Mouse (Mus musculus) embryonic facial prominence, embryonic 14.5 days (tissue): Measurements from ENCODE around the gene Tuba8. TPM values are rescaled to one million over a fixed set of nuclear protein-coding genes. Genes with fewer than 3 reads are reported as not detected.

Source experiments
- polyA plus RNA-seq: library from polyadenylated mRNA; unstranded; fragments of >200 nt; fragmentation: Nextera tagmentation; extraction: Ambion mirVana; gene quantifications from 2 replicates; pipeline ENCODE4 v1.2.1, GENCODE M21; 2014

The Tuba8 gene
- polyA plus RNA-seq, 1 experiment from 2014 or later, result 1.9 TPM

Other genes with a start within 250 kb of the Tuba8 start
- gene Mical3, start 79.7 kb upstream of the Tuba8 start, polyA plus RNA-seq, result 17.0 and 19.2 TPM in 2 replicates
- 7.6 and 8.9 TPM in 2 replicates for gene Pex26, start 27.0 kb upstream of the Tuba8 start, polyA plus RNA-seq
- 2.2 and 2.7 TPM in 2 replicates for gene Usp18, start 35.2 kb downstream of the Tuba8 start, polyA plus RNA-seq
- 10.6 and 11.5 TPM in 2 replicates for gene Slc6a13, start 89.5 kb downstream of the Tuba8 start, polyA plus RNA-seq
- gene Slc6a12, start 132.4 kb downstream of the Tuba8 start, polyA plus RNA-seq, result 0.78 and 1.4 TPM in 2 replicates